Mouse (Mus musculus) left cerebral cortex, adult 18-20 months (tissue): Measurements from ENCODE around the gene Tac2. TPM values are rescaled to one million over a fixed set of nuclear protein-coding genes. Genes with fewer than 3 reads are reported as not detected.
A peak's percentile ranks its signal among the peaks of the same experiment; 100 is the strongest.
"Not testable (repeated sequence)": the region's sequence is repeated elsewhere in the genome, so short reads cannot be mapped to it uniquely, and the experiment has no call there.

Experiments
- DNase-seq, 2 experiments: peaks; one replicate each; pipeline ENCODE4 v3.0.0; 2021 to 2022; ENCODE audit warnings: low spot score in 2 of 2, mixed read lengths in 1 of 2
- total RNA-seq, 2 experiments: library from RNA; stranded (reverse); gene quantifications; 2 replicates each; pipeline ENCODE4 v1.2.3; 2021

Gene Tac2
- total RNA-seq, 2 experiments from 2014 or later = 16.4 to 17.1 TPM

- DNase-seq = no peak
Measured at GRCm38 (mm10) chr10:127755246-127755645, 31.0 kb downstream of the Tac2 start.

DNA sequence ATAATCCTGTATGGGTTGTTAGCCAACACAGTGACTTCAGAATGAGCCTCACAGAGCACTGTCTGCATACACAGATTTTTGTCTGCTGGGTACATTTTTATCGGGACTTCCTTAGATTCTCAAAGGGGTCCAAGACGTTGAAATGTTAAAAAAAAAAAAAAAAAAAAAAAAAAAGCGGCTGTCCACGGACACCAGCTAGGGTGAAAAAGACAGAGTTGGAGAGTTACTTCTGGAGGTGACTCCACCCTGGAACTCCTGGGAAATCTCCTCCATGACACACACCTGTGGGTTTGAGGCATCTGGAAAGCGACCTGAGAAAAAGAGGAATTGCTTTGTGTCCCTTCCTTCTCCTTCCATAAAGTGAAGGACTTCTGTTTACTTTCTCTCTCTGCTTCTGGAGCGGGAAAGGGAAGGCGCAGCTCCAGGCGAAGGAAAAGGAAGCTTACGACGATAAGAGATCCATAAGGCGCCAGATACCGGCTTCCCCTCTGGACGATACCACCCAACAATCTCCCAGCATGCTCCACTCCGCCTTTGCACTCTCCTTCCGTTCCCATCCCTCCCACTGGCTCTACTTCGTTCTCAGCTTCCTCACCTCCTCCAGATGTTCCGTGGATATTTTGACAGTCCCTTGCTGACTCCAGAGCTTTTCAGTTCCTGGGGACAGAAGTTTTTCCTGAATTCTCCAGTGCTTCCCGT lies 31.6 kb downstream of the Tac2 start:
- DNase-seq = peak in 1 of 2 experiments; percentile 0

GRCm38 (mm10) chr10:127759181-127760110 lies 35.2 kb downstream of the Tac2 start, which contains the start of the genes Rdh1 and Rdh16f1:
Rdh1 (plus strand) TSS chr10:127759721.
Rdh16f1 (plus strand) TSS chr10:127759787.
- DNase-seq = no peak

GRCm38 (mm10) chr10:127762926-127763325 lies 38.6 kb downstream of the Tac2 start:
- not testable (repeated sequence) for DNase-seq

GRCm38 (mm10) chr10:127763914-127764680 lies 39.8 kb downstream of the Tac2 start:
- no peak for DNase-seq

GRCm38 (mm10) chr10:127766564-127766963 lies 42.3 kb downstream of the Tac2 start:
- DNase-seq = no peak

- no peak for DNase-seq
Measured at GRCm38 (mm10) chr10:127776011-127776410, 51.7 kb downstream of the Tac2 start, which contains the start of gene Rdh9. Rdh9 (plus strand) TSS chr10:127776386.

Other genes starting within 250 kb of the Tac2 start
- gene Stac3, start 222.8 kb upstream of the Tac2 start, total RNA-seq = 1 to 10 TPM; 3.9 to 4.8 TPM
- gene Ndufa4l2, start 209.5 kb upstream of the Tac2 start, total RNA-seq = 1 to 10 TPM; 3.5 to 5.2 TPM
- 10 to 100 TPM; 23.4 to 27.0 TPM for gene Shmt2, start 202.0 kb upstream of the Tac2 start, total RNA-seq
- 1 to 10 TPM; 7.6 to 8.3 TPM for gene Nxph4, start 189.9 kb upstream of the Tac2 start, total RNA-seq
- gene Lrp1, start 103.3 kb upstream of the Tac2 start, total RNA-seq = 100 to 1,000 TPM; 264 to 276 TPM
- gene Stat6, start 81.5 kb upstream of the Tac2 start, total RNA-seq = 10 to 100 TPM; 15.9 to 17.8 TPM
- 1 to 10 TPM; 4.6 to 5.1 TPM for gene Nemp1, start 57.6 kb upstream of the Tac2 start, total RNA-seq
- gene Nab2, start 55.9 kb upstream of the Tac2 start, total RNA-seq = 10 to 100 TPM; 58.2 to 71.7 TPM
- gene Myo1a, start 19.3 kb upstream of the Tac2 start, total RNA-seq = under 1 TPM; 0.77 to 0.88 TPM
- gene Zbtb39, start 15.1 kb downstream of the Tac2 start, total RNA-seq = 1 to 10 TPM; 9.6 to 9.9 TPM
- 1 to 10 TPM; 1.5 to 2.2 TPM for gene Gpr182, start 27.3 kb downstream of the Tac2 start, total RNA-seq
- under 1 TPM in 1 of 2 experiments, not detected in 1; 0.19 TPM for gene Rdh1, start 35.2 kb downstream of the Tac2 start, total RNA-seq
- gene Rdh16f1, start 35.3 kb downstream of the Tac2 start, total RNA-seq = not detected
- under 1 TPM; 0.30 to 0.65 TPM for gene Rdh9, start 51.9 kb downstream of the Tac2 start, total RNA-seq
- gene Rdh16, start 76.7 kb downstream of the Tac2 start, total RNA-seq = under 1 TPM; 0.23 to 0.28 TPM
- gene Rdh19, start 125.5 kb downstream of the Tac2 start, total RNA-seq = not detected
- gene Rdh16f2, start 142.0 kb downstream of the Tac2 start, total RNA-seq = not detected
- gene Rdh7, start 164.3 kb downstream of the Tac2 start, total RNA-seq = not detected
- not detected for gene Sdr9c7, start 174.0 kb downstream of the Tac2 start, total RNA-seq